Mouse (Mus musculus): Measurements from ENCODE around the gene Olfr1336. TPM values are rescaled to one million over a fixed set of nuclear protein-coding genes. Genes with fewer than 3 reads are reported as not detected.

The Olfr1336 gene
- polyA plus RNA-seq, 1 experiment, result not detected

- TF ChIP-seq POLR2A (IDR thresholded peaks at IDR 0.05; ENCODE audit: low read depth, low read length) (no peak), CTCF (IDR thresholded peaks at IDR 0.05; ENCODE audit: extremely low read depth, insufficient read length, insufficient replicate concordance, low read depth, low read length) (no peak)
- Histone ChIP-seq H3K4me1 (ENCODE audit: control insufficient read depth, insufficient read depth, insufficient read length, low read length) (no peaks in the 10 kb centered on the region), H3K4me3 (ENCODE audit: low read depth, low read length) (no peak within 1 kb of the TSS), H3K27ac (ENCODE audit: insufficient read depth, low read depth, low read length) (no peak within 1 kb of the TSS), H3K27me3 (ENCODE audit: control insufficient read depth, insufficient read depth, low read length) (no peaks in the 10 kb centered on the region), H3K36me3 (ENCODE audit: control insufficient read depth, insufficient read depth, low read length) (no peaks in the 10 kb centered on the region)
- WGBS, result 93% methylated on average over 1 of the region's 1 CpGs
Observed at GRCm38 (mm10) chr7:6508648-6509047, 52.7 kb downstream of the Olfr1336 start, which contains the start of gene Olfr1348. Gene Olfr1348, minus strand, starts transcription at chr7:6508748.

Other genes with a start within 250 kb of the Olfr1336 start
- not detected in 2 replicates for gene Zscan5b, start 233.9 kb upstream of the Olfr1336 start, polyA plus RNA-seq (2012; rRNA removed)
- not detected in 2 replicates for gene Epp13, start 203.5 kb upstream of the Olfr1336 start, polyA plus RNA-seq (2012; rRNA removed)
- 0.10 TPM in 2 replicates for gene Zfp667, start 169.6 kb upstream of the Olfr1336 start, polyA plus RNA-seq (2012; rRNA removed)
- gene Zfp583, start 124.9 kb upstream of the Olfr1336 start, polyA plus RNA-seq (2012; rRNA removed), result 0.25 and 0.48 TPM in 2 replicates
- not detected in 2 replicates for gene Gm3854, start 112.4 kb upstream of the Olfr1336 start, polyA plus RNA-seq (2012; rRNA removed)
- gene Zfp78, start 92.9 kb upstream of the Olfr1336 start, polyA plus RNA-seq (2012; rRNA removed), result 0.03 and 0.15 TPM in 2 replicates
- 0.22 and 0.60 TPM in 2 replicates for gene Zfp28, start 72.9 kb upstream of the Olfr1336 start, polyA plus RNA-seq (2012; rRNA removed)
- gene Smim17, start 57.5 kb upstream of the Olfr1336 start, polyA plus RNA-seq (2012; rRNA removed), result not detected in 2 replicates
- not detected in 2 replicates for gene Gm20715, start 45.9 kb upstream of the Olfr1336 start, polyA plus RNA-seq (2012; rRNA removed)
- gene Olfr1344, start 17.5 kb upstream of the Olfr1336 start, polyA plus RNA-seq (2012; rRNA removed), result not detected in 2 replicates
- gene Olfr1346, start 10.9 kb downstream of the Olfr1336 start, polyA plus RNA-seq (2012; rRNA removed), result not detected in 2 replicates
- not detected in 2 replicates for gene Olfr5, start 30.8 kb downstream of the Olfr1336 start, polyA plus RNA-seq (2012; rRNA removed)
- not detected in 2 replicates for gene Olfr1347, start 43.6 kb downstream of the Olfr1336 start, polyA plus RNA-seq (2012; rRNA removed)
- not detected in 2 replicates for gene Olfr1348, start 52.6 kb downstream of the Olfr1336 start, polyA plus RNA-seq (2012; rRNA removed)
- gene Olfr1349, start 66.8 kb downstream of the Olfr1336 start, polyA plus RNA-seq (2012; rRNA removed), result not detected in 2 replicates
- gene Olfr1350, start 108.7 kb downstream of the Olfr1336 start, polyA plus RNA-seq (2012; rRNA removed), result not detected in 2 replicates
- gene Zim1, start 240.3 kb downstream of the Olfr1336 start, polyA plus RNA-seq (2012; rRNA removed), result 0.04 TPM in 2 replicates

All from small intestine, adult 2 months (tissue).